Mouse (Mus musculus) erythroblast, adult 5-6 weeks (primary cell): ENCODE results near the gene Myh6. TPM values are rescaled to one million over a fixed set of nuclear protein-coding genes. Genes with fewer than 3 reads are reported as not detected.
"Not testable (repeated sequence)": the region's sequence is repeated elsewhere in the genome, so short reads cannot be mapped to it uniquely, and the experiment has no call there.

Source experiments
- ATAC-seq: replicated peaks from 2 replicates; pipeline ENCODE4 v1.8.0; 2016; ENCODE audit warnings: moderate number of reproducible peaks, mild to moderate bottlenecking, moderate TSS enrichment, inconsistent platforms; ENCODE audit not compliant: poor library complexity, low FRiP score, severe bottlenecking
- total RNA-seq, 2 experiments: library from RNA; stranded (forward) in 1 of 2; stranded (reverse) in 1 of 2; fragments of 150-400 nt in 1 of 2; fragments of 200-764, 138-1000 nt in 1 of 2; gene quantifications; 2 replicates each; pipeline versions ENCODE4 v1.2.3 to v1.2.4; 2015 to 2017; ENCODE audit warnings: low replicate concordance in 2 of 2

The Myh6 gene
- total RNA-seq, 2 experiments from 2014 or later: not detected

- ATAC-seq: no peak
These were observed 6.0 kb downstream of the Myh6 start for GRCm38 (mm10) chr14:54960769-54961168.

GRCm38 (mm10) chr14:54959853-54960613 is 6.7 kb downstream of the Myh6 start:
- not testable (repeated sequence) for ATAC-seq

- no peak for ATAC-seq
These were observed 7.5 kb downstream of the Myh6 start for GRCm38 (mm10) chr14:54959197-54959596.

GRCm38 (mm10) chr14:54958503-54958902 is 8.2 kb downstream of the Myh6 start:
- no peak for ATAC-seq

GRCm38 (mm10) chr14:54956533-54956932 is 10.2 kb downstream of the Myh6 start:
- ATAC-seq: no peak

GRCm38 (mm10) chr14:54955481-54955880 is 11.2 kb downstream of the Myh6 start:
- no peak for ATAC-seq

- ATAC-seq: no peak
These were observed 12.3 kb downstream of the Myh6 start for GRCm38 (mm10) chr14:54954474-54954873.

- ATAC-seq: no peak
These were observed 13.0 kb downstream of the Myh6 start for GRCm38 (mm10) chr14:54953664-54954206.

- no peak for ATAC-seq
These were observed 15.1 kb downstream of the Myh6 start for GRCm38 (mm10) chr14:54951587-54951986.

- no peak for ATAC-seq
These were observed 16.2 kb downstream of the Myh6 start for GRCm38 (mm10) chr14:54950493-54950892.

- ATAC-seq: no peak
These were observed 17.9 kb downstream of the Myh6 start for GRCm38 (mm10) chr14:54948781-54949180.

- ATAC-seq: not testable (repeated sequence)
These were observed 19.7 kb downstream of the Myh6 start for GRCm38 (mm10) chr14:54947008-54947407.

GRCm38 (mm10) chr14:54945975-54946704 is 20.6 kb downstream of the Myh6 start:
- no peak for ATAC-seq

- ATAC-seq: no peak
These were observed 21.8 kb downstream of the Myh6 start for GRCm38 (mm10) chr14:54944939-54945338.

GRCm38 (mm10) chr14:54943971-54944370 is 22.8 kb downstream of the Myh6 start:
- no peak for ATAC-seq

GRCm38 (mm10) chr14:54942479-54942878 is 24.2 kb downstream of the Myh6 start:
- ATAC-seq: no peak

- no peak for ATAC-seq
These were observed 25.4 kb downstream of the Myh6 start for GRCm38 (mm10) chr14:54941024-54941978.

- no peak for ATAC-seq
These were observed 26.6 kb downstream of the Myh6 start for GRCm38 (mm10) chr14:54940176-54940530.

GRCm38 (mm10) chr14:54939434-54940175 is 27.1 kb downstream of the Myh6 start:
- ATAC-seq: peak; percentile 63; the same call in 1 of the 2 replicates
